Mouse (Mus musculus) cerebellum, adult 2 months (tissue): ENCODE results near the gene Tmem43. TPM values are rescaled to one million over a fixed set of nuclear protein-coding genes. Genes with fewer than 3 reads are reported as not detected.
A peak's percentile ranks its signal among the peaks of the same experiment; 100 is the strongest.

Experiments used
- DNase-seq, 2 experiments: peaks; one replicate each; pipeline ENCODE4 v3.0.0; 2021
- H3K27ac ChIP-seq: fragments of 200-500 bp; 2 replicates; pipeline ENCODE4 v1.5.1; 2012; ENCODE audit warnings: low read length, control low read depth, inconsistent platforms; ENCODE audit not compliant: insufficient read depth
- H3K27me3 ChIP-seq: fragments of 200-500 bp; 2 replicates; pipeline ENCODE4 v1.6.1; 2012; ENCODE audit warnings: inconsistent platforms, mild to moderate bottlenecking, low read length, moderate library complexity; ENCODE audit not compliant: control insufficient read depth, insufficient read depth
- H3K4me1 ChIP-seq: fragments of 200-500 bp; 2 replicates; pipeline ENCODE4 v1.6.1; 2011; ENCODE audit warnings: low read length; ENCODE audit not compliant: control insufficient read depth, insufficient read depth
- H3K4me3 ChIP-seq: fragments of 200-500 bp; replicated peaks from 2 replicates; pipeline ENCODE3; 2011; ENCODE audit warnings: mild to moderate bottlenecking, low read depth, low read length, control low read depth; ENCODE audit not compliant: insufficient read depth
- CTCF ChIP-seq: fragments of 200-500 bp; IDR thresholded peaks from 2 replicates; pipeline ENCODE4 v1.5.1; 2011; ENCODE audit warnings: low read depth, mild to moderate bottlenecking, control low read depth, low read length, moderate library complexity, borderline replicate concordance; ENCODE audit not compliant: insufficient read depth
- POLR2A ChIP-seq: fragments of 200-500 bp; IDR thresholded peaks from 2 replicates; pipeline ENCODE4 v1.6.1; 2011; ENCODE audit warnings: low read length, control low read depth, borderline replicate concordance; ENCODE audit not compliant: insufficient read depth
- WGBS: fragments of 180-500 bp; shearing (Covaris S2); methylation state at CpG from one replicate; pipeline ENCODE4 v1.1.7; 2018; 5-methylcytosine and 5-hydroxymethylcytosine counted together
- polyA plus RNA-seq: library from polyadenylated mRNA; depleted of rRNA; stranded (reverse); fragments of >200 nt; gene quantifications from 2 replicates; pipeline ENCODE4 v1.2.3, GENCODE M21; 2012

Gene Tmem43
- polyA plus RNA-seq, 1 experiment, result 32.7 TPM

- Histone ChIP-seq H3K4me1 (peaks cover 3% of the 10 kb centered on the region), H3K4me3 (peak within 1 kb of the TSS; percentile 74), H3K27ac (0 out of 2 replicates have a peak within 1 kb of the TSS, but pooled peaks have one; percentile 8), H3K27me3 (no peaks in the 10 kb centered on the region)
- peak; percentile 63; the same call in 1 of the 2 replicates for TF ChIP-seq POLR2A
- no peak for TF ChIP-seq CTCF
- DNase-seq, result peak; percentile 98 to 99
- WGBS, result under 1% methylated on average over 80 of the region's 80 CpGs
These were observed 42.3 kb downstream of the Tmem43 start, which contains the start of the genes Xpc and Lsm3 for GRCm38 (mm10) chr6:91515545-91516449. Xpc (minus strand) TSS chr6:91515888. Lsm3 (plus strand) TSS chr6:91515928.

- TF ChIP-seq POLR2A, result no peak
- TF ChIP-seq CTCF, result no peak
- Histone ChIP-seq H3K4me3 (no peak overlapping the region), H3K27me3 (no peaks in the 10 kb centered on the region), H3K27ac (no peak overlapping the region), H3K4me1 (peaks cover 3% of the 10 kb centered on the region)
- 85% methylated on average over 7 of the region's 7 CpGs for WGBS
- DNase-seq, result no peak
These were observed 45.0 kb downstream of the Tmem43 start for GRCm38 (mm10) chr6:91518454-91519020.

- no peaks in the 10 kb centered on the region for H3K27me3 ChIP-seq
- H3K4me1 ChIP-seq, result no peaks in the 10 kb centered on the region; the same call in 1 of the 2 replicates
- no peak for TF ChIP-seq POLR2A
- TF ChIP-seq CTCF, result no peak
- H3K4me3 ChIP-seq, result no peak overlapping the region
- H3K27ac ChIP-seq, result no peak overlapping the region
- WGBS, result 94% methylated on average over 5 of the region's 5 CpGs
- no peak for DNase-seq
These were observed 49.3 kb downstream of the Tmem43 start for GRCm38 (mm10) chr6:91522816-91523215.

- TF ChIP-seq POLR2A (no peak), CTCF (no peak)
- DNase-seq, result no peak
- 75% methylated on average over 4 of the region's 4 CpGs for WGBS
These were observed 52.0 kb downstream of the Tmem43 start for GRCm38 (mm10) chr6:91525544-91525943.

GRCm38 (mm10) chr6:91527227-91527860, 53.8 kb downstream of the Tmem43 start:
- TF ChIP-seq POLR2A (no peak), CTCF (peak; percentile 9; the same call in 1 of the 2 replicates)
- Histone ChIP-seq H3K4me1 (no peaks in the 10 kb centered on the region; the same call in 1 of the 2 replicates), H3K27me3 (no peaks in the 10 kb centered on the region), H3K27ac (no peak overlapping the region), H3K4me3 (no peak overlapping the region)
- DNase-seq, result peak in 1 of 2 experiments; percentile 35
- WGBS, result 36% methylated on average over 5 of the region's 5 CpGs

More at GRCm38 (mm10) chr6:91525544-91525943, 52.0 kb downstream of the Tmem43 start:
- H3K27me3 ChIP-seq, result no peaks in the 10 kb centered on the region
- no peak overlapping the region for H3K4me3 ChIP-seq
- no peak overlapping the region for H3K27ac ChIP-seq
- no peaks in the 10 kb centered on the region; the same call in 1 of the 2 replicates for H3K4me1 ChIP-seq

GRCm38 (mm10) chr6:91528265-91528664, 54.8 kb downstream of the Tmem43 start:
- DNase-seq, result no peak
- no peak for TF ChIP-seq POLR2A
- TF ChIP-seq CTCF, result no peak
- no peaks in the 10 kb centered on the region; the same call in 1 of the 2 replicates for H3K4me1 ChIP-seq
- H3K27me3 ChIP-seq, result no peaks in the 10 kb centered on the region
- H3K27ac ChIP-seq, result no peak overlapping the region
- WGBS, result 83% methylated on average over 7 of the region's 7 CpGs
- H3K4me3 ChIP-seq, result no peak overlapping the region

- Histone ChIP-seq H3K4me1 (no peaks in the 10 kb centered on the region), H3K27me3 (no peaks in the 10 kb centered on the region), H3K27ac (no peak overlapping the region), H3K4me3 (no peak overlapping the region)
- 90% methylated on average over 8 of the region's 8 CpGs for WGBS
- TF ChIP-seq CTCF (no peak), POLR2A (no peak)
- DNase-seq, result no peak
These were observed 57.2 kb downstream of the Tmem43 start for GRCm38 (mm10) chr6:91530673-91531072.
